Mouse (Mus musculus): ENCODE data around the gene Slc30a10. TPM values are rescaled to one million over a fixed set of nuclear protein-coding genes. Genes with fewer than 3 reads are reported as not detected.
A peak's percentile ranks its signal among the peaks of the same experiment; 100 is the strongest.

The Slc30a10 gene
- polyA plus RNA-seq, 1 experiment from 2014 or later = 1.2 TPM

DNA sequence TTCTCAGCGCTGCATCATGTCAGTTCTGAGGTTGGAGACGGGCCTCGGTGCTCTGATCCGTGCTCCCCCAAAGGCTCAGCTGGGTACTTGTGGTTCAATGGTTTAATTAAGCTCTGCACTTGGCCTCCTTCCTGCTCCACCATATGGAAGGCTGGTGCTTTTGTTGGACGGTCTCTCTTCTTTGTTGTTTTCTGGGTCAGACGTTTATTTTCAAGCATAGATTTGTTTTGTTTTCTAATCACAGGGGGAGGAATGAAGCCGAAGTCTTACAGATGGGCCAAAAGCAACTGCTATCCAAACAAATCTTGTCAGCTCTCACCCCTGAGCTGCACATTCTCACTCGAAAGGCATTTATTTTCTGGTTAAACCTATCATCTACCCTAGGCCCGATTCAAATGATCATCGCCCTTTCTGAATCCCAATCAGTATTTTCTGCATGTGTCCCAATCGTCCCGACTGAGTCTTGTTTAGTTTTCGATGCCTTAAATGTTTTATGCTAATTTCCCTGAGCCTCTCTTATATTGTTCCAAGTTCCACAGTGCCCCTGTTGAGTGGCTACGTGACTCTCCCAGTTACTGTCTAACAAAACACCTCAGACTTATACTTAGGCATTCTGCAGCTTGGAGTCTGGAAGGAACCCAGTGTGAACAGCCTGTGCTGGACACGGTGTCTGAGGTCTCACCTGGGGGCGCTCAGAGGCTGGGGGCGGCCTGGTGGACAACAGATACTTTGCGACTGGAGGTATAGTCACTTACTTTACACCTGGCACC is 12.8 kb upstream of the Slc30a10 start:
- Histone ChIP-seq H3K27ac (replicated peaks) (no peak overlapping the region), H3K4me1 (peaks cover 8% of the 10 kb centered on the region), H3K4me3 (no peak overlapping the region), H3K27me3 (replicated peaks; ENCODE audit: low read depth, poor library complexity, severe bottlenecking) (no peaks in the 10 kb centered on the region), H3K9me3 (no peaks in the 10 kb centered on the region), H3K36me3 (replicated peaks) (no peaks in the 10 kb centered on the region)
- 75% methylated on average over 18 of the region's 18 CpGs for WGBS
- DNase-seq (ENCODE audit: low spot score) = no peak

DNA sequence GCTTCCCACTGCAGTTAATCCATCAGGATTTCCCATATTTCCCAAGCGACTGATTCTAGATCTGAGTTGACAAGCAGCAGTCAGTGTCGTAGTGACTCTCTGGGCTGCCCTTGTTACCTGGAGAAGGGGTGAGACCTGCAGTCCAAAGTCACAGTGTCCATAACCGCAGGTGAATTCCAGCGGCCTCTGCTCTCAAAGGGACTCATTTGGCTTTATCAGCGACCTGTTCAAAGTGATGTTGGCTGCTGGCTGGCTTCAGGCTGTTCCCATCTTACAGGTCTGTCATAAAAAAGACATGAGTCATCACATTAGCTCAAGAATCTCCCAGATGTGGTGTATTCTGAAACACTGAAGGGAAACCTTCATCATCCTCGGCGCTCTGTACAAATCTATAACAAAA is 5.7 kb upstream of the Slc30a10 start:
- WGBS = 91% methylated on average over 7 of the region's 7 CpGs
- H3K4me1 ChIP-seq = no peaks in the 10 kb centered on the region
- no peak for DNase-seq (ENCODE audit: low spot score)
- H3K27me3 ChIP-seq (replicated peaks; ENCODE audit: low read depth, poor library complexity, severe bottlenecking) = peaks cover 14% of the 10 kb centered on the region
- H3K4me3 ChIP-seq = no peak overlapping the region
- no peak overlapping the region for H3K27ac ChIP-seq (replicated peaks)
- H3K9me3 ChIP-seq = no peaks in the 10 kb centered on the region
- no peaks in the 10 kb centered on the region for H3K36me3 ChIP-seq (replicated peaks)

DNA sequence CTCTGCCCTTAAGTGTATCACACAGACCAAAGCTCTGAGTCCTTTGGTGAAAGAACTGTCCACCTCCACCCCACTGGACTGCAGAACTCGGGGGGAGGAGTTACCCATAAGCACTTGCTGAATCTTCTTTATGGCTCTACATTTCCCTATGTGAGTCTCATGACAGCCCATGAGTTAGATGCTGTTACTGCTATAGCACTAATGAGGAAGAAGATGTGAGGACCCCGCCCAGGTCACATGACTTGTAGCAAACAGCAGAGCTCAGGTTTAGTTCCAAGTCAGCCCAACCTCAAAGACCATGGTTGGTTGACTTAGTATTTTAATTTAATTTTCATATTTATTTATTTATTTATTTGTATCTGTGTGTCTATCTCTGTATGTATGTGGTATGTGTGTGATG is 4.9 kb upstream of the Slc30a10 start:
- DNase-seq (ENCODE audit: low spot score) = no peak
- H3K4me1 ChIP-seq = peaks cover 7% of the 10 kb centered on the region

DNA sequence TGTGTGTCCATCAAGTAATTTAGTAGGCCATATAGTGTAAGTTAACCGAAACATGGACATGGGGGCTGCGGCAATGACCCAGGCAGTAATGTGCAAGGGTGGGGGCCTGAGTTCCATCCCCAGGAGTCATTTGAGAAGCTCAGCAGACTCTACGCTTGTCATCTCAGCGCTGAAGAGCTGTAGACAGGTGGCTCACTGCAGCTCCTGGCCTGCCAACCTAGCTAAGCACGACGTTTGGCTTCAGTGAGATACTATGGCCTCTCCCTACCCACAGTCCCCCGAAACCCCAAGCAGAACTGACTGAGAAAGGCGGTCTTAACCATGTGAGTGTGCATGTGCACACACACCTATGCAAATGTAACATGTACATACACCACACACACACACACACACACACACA is 3.6 kb upstream of the Slc30a10 start:
- no peak overlapping the region for H3K4me3 ChIP-seq
- no peaks in the 10 kb centered on the region for H3K9me3 ChIP-seq
- peaks cover 15% of the 10 kb centered on the region for H3K4me1 ChIP-seq
- no peak for DNase-seq (ENCODE audit: low spot score)
- H3K27me3 ChIP-seq (replicated peaks; ENCODE audit: low read depth, poor library complexity, severe bottlenecking) = peaks cover 35% of the 10 kb centered on the region
- WGBS = 85% methylated on average over 8 of the region's 8 CpGs
- no peak overlapping the region; the same call in 1 of the 2 replicates for H3K27ac ChIP-seq (replicated peaks)
- H3K36me3 ChIP-seq (replicated peaks) = no peaks in the 10 kb centered on the region

More for the DNA sequence above, 4.9 kb upstream of the Slc30a10 start:
- Histone ChIP-seq H3K36me3 (replicated peaks) (no peaks in the 10 kb centered on the region), H3K27me3 (replicated peaks; ENCODE audit: low read depth, poor library complexity, severe bottlenecking) (peaks cover 22% of the 10 kb centered on the region), H3K4me3 (no peak overlapping the region), H3K9me3 (no peaks in the 10 kb centered on the region), H3K27ac (replicated peaks) (no peak overlapping the region)
- 78% methylated on average over 2 of the region's 2 CpGs for WGBS

DNA sequence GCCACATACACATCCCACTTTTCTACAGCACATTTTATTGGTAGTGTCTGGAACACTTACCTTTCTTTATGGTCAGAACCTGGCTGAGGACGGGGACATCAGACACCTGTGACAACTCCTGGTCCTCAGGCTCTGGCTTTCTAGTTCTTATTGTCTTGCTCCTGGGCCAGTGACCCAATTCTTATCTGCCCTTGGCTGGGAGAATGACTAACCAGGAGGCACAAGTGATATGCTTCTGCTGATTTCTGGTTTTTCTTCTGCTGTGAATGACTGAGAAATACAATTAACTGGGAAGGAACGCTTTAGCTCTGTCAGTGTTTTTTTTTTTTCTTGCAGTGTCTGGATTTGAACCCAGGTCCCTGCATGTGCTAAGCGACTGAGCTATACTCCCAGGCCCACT is 3.2 kb upstream of the Slc30a10 start:
- peaks cover 15% of the 10 kb centered on the region for H3K4me1 ChIP-seq
- no peaks in the 10 kb centered on the region for H3K36me3 ChIP-seq (replicated peaks)
- 80% methylated on average over 3 of the region's 3 CpGs for whole genome bisulfite sequencing
- DNase-seq (ENCODE audit: low spot score) = no peak
- no peak overlapping the region for H3K27ac ChIP-seq (replicated peaks)
- no peaks in the 10 kb centered on the region for H3K9me3 ChIP-seq
- no peak overlapping the region for H3K4me3 ChIP-seq
- H3K27me3 ChIP-seq (replicated peaks; ENCODE audit: low read depth, poor library complexity, severe bottlenecking) = peaks cover 39% of the 10 kb centered on the region

DNA sequence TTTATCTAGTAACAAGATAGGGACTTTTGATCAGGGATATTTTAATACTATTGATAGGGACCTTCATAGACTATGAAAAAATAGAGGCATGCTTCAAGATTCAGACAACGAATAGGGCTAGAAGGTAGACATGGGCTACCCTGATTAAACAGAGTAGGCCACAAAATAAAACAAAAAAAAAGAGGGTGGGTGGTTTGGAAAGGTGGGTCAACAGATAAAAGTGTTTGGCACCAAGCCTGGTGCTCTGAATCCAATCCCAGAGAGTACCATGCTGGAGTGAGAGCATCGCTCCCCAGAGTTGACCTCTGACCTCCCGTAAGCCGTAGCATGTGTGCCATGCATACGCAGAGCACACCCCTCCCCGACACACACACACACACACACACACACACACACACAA is 2.2 kb upstream of the Slc30a10 start:
- no peaks in the 10 kb centered on the region for H3K36me3 ChIP-seq (replicated peaks)
- H3K27ac ChIP-seq (replicated peaks) = no peak overlapping the region
- H3K27me3 ChIP-seq (replicated peaks; ENCODE audit: low read depth, poor library complexity, severe bottlenecking) = peaks cover 49% of the 10 kb centered on the region
- WGBS = 83% methylated on average over 6 of the region's 6 CpGs
- H3K4me3 ChIP-seq = no peak overlapping the region
- H3K9me3 ChIP-seq = no peaks in the 10 kb centered on the region
- no peak for DNase-seq (ENCODE audit: low spot score)
- peaks cover 15% of the 10 kb centered on the region for H3K4me1 ChIP-seq

DNA sequence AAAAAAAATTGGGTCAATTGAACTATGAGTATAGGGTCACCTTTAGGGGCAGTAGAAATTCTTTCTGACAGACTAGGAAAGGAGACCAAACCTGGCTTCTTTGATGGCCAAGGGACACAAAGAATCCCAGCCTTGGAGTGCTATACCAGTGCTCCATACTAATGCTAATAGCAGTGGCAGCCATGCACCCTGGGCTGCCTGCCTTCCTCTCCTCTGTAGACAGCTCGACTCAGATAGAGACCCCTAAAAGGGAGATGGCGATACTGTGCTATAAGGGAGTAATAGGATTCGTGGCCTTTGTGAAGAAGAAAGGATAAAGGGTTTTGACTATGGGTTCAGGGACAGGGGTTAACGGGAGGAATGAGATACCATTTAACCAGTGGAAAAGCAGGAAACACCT is 504 bp upstream of the Slc30a10 start:
- peaks cover 15% of the 10 kb centered on the region for H3K4me1 ChIP-seq
- WGBS = 46% methylated on average over 4 of the region's 4 CpGs
- H3K36me3 ChIP-seq (replicated peaks) = no peaks in the 10 kb centered on the region
- no peak for DNase-seq (ENCODE audit: low spot score)
- no peak overlapping the region for H3K27ac ChIP-seq (replicated peaks)
- H3K9me3 ChIP-seq = no peaks in the 10 kb centered on the region
- H3K27me3 ChIP-seq (replicated peaks; ENCODE audit: low read depth, poor library complexity, severe bottlenecking) = peaks cover 52% of the 10 kb centered on the region
- H3K4me3 ChIP-seq = peak overlapping the region; percentile 73

DNA sequence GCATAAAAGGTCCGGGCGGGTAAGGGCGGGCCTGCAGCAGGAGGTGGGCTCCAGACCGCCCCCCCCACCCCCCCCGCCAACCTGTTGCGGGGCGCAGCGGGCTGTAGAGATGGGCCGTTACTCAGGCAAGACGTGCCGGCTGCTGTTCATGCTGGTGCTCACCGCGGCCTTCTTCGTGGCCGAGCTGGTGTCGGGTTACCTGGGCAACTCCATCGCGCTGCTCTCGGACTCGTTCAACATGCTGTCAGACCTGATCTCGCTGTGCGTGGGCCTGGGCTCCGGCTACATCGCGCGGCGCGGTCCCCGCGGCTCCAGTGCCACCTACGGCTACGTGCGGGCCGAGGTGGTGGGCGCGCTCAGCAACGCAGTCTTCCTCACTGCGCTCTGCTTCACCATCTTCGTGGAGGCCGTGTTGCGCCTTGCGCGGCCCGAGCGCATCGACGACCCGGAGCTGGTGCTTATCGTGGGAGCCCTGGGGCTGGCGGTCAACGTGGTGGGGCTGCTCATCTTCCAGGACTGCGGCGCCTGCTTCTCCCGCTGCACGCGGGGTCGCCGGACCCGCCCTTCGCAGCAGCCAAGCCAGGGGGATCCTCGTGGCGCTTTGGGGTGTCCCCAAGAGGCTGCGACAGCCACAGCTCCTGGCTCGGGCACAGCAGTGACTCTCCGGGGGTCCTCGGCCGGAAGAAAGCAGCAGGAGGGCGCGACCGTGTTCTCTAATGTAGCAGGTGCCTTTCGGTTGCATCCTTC is 480 bp downstream of the Slc30a10 start:
- peaks cover 15% of the 10 kb centered on the region for H3K4me1 ChIP-seq
- WGBS = under 1% methylated on average over 71 of the region's 71 CpGs
- no peaks in the 10 kb centered on the region for H3K9me3 ChIP-seq
- H3K27me3 ChIP-seq (replicated peaks; ENCODE audit: low read depth, poor library complexity, severe bottlenecking) = peaks cover 52% of the 10 kb centered on the region
- peak overlapping the region; percentile 77 for H3K27ac ChIP-seq (replicated peaks)
- H3K36me3 ChIP-seq (replicated peaks) = no peaks in the 10 kb centered on the region
- peak; percentile 80 for DNase-seq (ENCODE audit: low spot score)
- peak overlapping the region; percentile 73 for H3K4me3 ChIP-seq

DNA sequence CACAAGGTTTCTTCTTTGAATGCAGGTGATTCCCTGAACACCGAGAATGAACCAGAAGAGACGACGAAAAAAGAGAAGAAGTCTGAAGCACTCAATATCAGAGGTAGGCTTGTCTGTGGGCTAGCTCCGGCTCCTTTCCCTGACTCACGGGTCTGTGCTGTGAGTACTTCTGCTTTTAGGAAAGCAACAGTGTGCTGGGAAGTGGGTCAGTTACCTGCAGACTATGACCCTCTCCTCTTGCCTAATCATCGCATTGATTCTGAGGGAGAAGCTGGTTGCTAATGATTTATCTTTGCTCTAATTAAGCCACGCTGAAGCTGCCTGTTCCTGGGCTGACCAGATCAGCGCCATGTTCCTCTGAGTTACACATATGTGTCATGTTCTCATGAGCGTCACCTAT is 1.7 kb downstream of the Slc30a10 start:
- H3K27me3 ChIP-seq (replicated peaks; ENCODE audit: low read depth, poor library complexity, severe bottlenecking) = peaks cover 52% of the 10 kb centered on the region
- H3K4me1 ChIP-seq = peaks cover 15% of the 10 kb centered on the region
- 82% methylated on average over 9 of the region's 9 CpGs for WGBS
- DNase-seq (ENCODE audit: low spot score) = no peak
- no peaks in the 10 kb centered on the region for H3K36me3 ChIP-seq (replicated peaks)
- H3K9me3 ChIP-seq = no peaks in the 10 kb centered on the region
- H3K4me3 ChIP-seq = peak overlapping the region; percentile 21; the same call in 1 of the 2 replicates
- H3K27ac ChIP-seq (replicated peaks) = no peak overlapping the region

DNA sequence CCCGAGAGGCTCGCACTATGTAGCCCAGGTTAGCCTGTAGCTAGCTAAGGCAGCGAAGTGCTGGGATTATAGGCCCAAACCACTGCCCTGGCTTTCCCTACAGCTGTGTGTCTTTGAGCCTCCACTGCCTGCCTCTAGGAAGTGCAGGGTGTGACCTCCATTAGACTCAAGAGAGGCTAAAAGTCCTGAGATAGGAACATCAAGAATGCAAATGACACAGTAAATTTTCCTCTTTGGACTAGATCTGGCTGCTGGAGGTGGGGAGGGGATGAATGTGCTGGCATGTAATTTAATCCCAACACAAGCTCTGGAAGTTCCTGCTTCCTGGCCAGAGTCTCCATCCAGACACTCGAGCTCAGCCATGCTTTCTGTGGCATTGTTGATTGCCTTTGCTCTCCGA is 5.4 kb downstream of the Slc30a10 start:
- no peaks in the 10 kb centered on the region for H3K9me3 ChIP-seq
- peaks cover 7% of the 10 kb centered on the region for H3K4me1 ChIP-seq
- H3K4me3 ChIP-seq = no peak overlapping the region
- DNase-seq (ENCODE audit: low spot score) = no peak
- H3K36me3 ChIP-seq (replicated peaks) = no peaks in the 10 kb centered on the region
- no peak overlapping the region for H3K27ac ChIP-seq (replicated peaks)
- peaks cover 26% of the 10 kb centered on the region for H3K27me3 ChIP-seq (replicated peaks; ENCODE audit: low read depth, poor library complexity, severe bottlenecking)
- WGBS = 76% methylated on average over 5 of the region's 5 CpGs

DNA sequence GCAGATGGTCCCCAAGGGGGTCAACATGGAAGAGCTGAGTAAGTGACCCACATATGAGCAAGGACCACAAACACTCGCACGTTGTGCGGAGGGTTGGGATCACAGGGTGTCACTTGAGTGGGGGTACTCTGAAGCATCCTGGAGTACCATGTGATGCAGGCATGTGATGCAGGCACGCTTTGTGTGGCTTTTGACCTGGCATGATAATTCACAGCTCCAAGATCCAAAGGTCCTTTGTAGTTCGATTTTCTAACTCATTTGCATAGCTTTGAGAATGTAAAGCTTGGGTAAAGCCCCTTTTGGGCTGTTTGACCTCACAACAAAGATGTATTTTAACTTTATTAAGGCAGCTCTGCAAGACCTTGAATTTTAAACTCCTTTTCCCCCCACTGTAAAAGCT is 8.2 kb downstream of the Slc30a10 start:
- DNase-seq (ENCODE audit: low spot score) = no peak
- H3K27me3 ChIP-seq (replicated peaks; ENCODE audit: low read depth, poor library complexity, severe bottlenecking) = no peaks in the 10 kb centered on the region
- H3K4me3 ChIP-seq = no peak overlapping the region
- no peak overlapping the region for H3K27ac ChIP-seq (replicated peaks)
- peaks cover 6% of the 10 kb centered on the region; the same call in 1 of the 2 replicates for H3K4me1 ChIP-seq
- WGBS = 81% methylated on average over 5 of the region's 5 CpGs
- H3K9me3 ChIP-seq = no peaks in the 10 kb centered on the region
- no peaks in the 10 kb centered on the region for H3K36me3 ChIP-seq (replicated peaks)

DNA sequence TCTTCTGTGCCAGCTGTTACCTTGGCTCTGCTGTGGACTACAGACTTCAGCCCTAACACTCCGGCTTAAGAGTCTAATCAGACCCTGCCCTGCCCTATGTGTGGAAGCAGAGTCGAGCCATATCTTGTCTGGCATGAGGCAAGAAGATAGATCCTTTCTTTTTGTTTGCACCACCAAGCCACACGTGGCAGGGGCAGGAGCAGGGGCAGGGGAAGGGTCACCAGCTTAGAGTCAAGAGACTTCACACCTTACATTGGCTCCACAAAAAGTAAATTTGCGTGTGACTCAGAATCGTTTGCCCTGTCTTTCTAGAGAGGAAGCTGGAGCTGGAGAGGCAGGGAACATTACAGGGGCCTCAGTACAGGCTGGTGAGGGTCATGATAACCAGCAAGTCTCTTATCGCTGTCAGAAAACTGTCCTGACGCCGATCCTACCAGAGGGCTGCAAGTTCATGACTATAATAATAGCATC is 14.9 kb downstream of the Slc30a10 start:
- 83% methylated on average over 8 of the region's 8 CpGs for WGBS
- H3K27me3 ChIP-seq (replicated peaks; ENCODE audit: low read depth, poor library complexity, severe bottlenecking) = 0 out of 2 replicates have a peak, but pooled peaks cover 4% of the 10 kb centered on the region
- no peaks in the 10 kb centered on the region for H3K9me3 ChIP-seq
- H3K4me3 ChIP-seq = no peak overlapping the region
- no peaks in the 10 kb centered on the region for H3K36me3 ChIP-seq (replicated peaks)
- no peak for DNase-seq (ENCODE audit: low spot score)
- H3K27ac ChIP-seq (replicated peaks) = no peak overlapping the region
- H3K4me1 ChIP-seq = peaks cover 14% of the 10 kb centered on the region

Data from embryonic facial prominence, embryonic 10.5 days (tissue).